Mouse (Mus musculus) urinary bladder, postnatal 10 days (tissue): ENCODE measurements around the gene Svs4.
"Not testable (repeated sequence)": the region's sequence is repeated elsewhere in the genome, so short reads cannot be mapped to it uniquely, and the experiment has no call there.

Source experiments
- DNase-seq: peaks from one replicate; pipeline ENCODE4 v3.0.0; 2022; ENCODE audit warnings: low spot score

The Svs4 gene

GRCm38 (mm10) chr2:164278359-164278758 is at the start of gene Svs4:
Svs4 (minus strand) TSS chr2:164278459.
- no peak for DNase-seq

- no peak for DNase-seq
Measured at GRCm38 (mm10) chr2:164320983-164321382, 42.7 kb upstream of the Svs4 start.

GRCm38 (mm10) chr2:164316451-164316850 is 38.2 kb upstream of the Svs4 start, which contains the start of gene Svs6:
Svs6 (plus strand) TSS chr2:164316751.
- not testable (repeated sequence) for DNase-seq

GRCm38 (mm10) chr2:164315460-164315859 is 37.2 kb upstream of the Svs4 start:
- DNase-seq = not testable (repeated sequence)

GRCm38 (mm10) chr2:164312599-164312998 is 34.3 kb upstream of the Svs4 start:
- DNase-seq = no peak

GRCm38 (mm10) chr2:164288968-164289367 is 10.7 kb upstream of the Svs4 start, which contains the start of gene Svs3a:
Svs3a (plus strand) TSS chr2:164289268.
- not testable (repeated sequence) for DNase-seq

GRCm38 (mm10) chr2:164256540-164256939 is 21.7 kb downstream of the Svs4 start, which contains the start of gene Svs3b:
Svs3b (minus strand) TSS chr2:164256640.
- not testable (repeated sequence) for DNase-seq

GRCm38 (mm10) chr2:164238366-164238765 is 39.9 kb downstream of the Svs4 start, which contains the start of gene Svs2:
Svs2 (minus strand) TSS chr2:164238466.
- no peak for DNase-seq

GRCm38 (mm10) chr2:164232671-164233070 is 45.6 kb downstream of the Svs4 start:
- DNase-seq = no peak

- DNase-seq = no peak
Measured at GRCm38 (mm10) chr2:164228361-164229070, 49.7 kb downstream of the Svs4 start.
